Mouse (Mus musculus): ENCODE results near the gene Tefm.

DNA sequence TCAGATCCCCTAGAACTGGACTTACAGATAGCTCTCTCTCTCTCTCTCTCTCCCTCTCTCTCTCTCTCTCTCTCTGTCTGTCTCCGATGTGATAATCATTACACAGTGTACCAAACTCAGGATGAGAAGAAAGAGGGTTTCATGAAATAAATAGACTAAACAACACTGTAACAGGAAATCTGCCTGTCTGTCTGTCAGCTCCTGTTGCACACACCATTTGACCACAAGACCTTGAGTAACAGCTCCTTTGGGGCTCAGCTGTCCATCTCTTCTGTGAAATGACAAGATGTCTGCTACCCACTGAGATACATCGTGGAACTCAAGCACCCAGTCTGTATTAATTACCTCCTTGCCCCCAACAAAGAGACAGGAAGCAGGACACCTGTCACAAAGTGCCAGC is 9.6 kb upstream of the Tefm start:
- no peak for TF ChIP-seq GATA1 (IDR thresholded peaks at IDR 0.05; ENCODE audit: borderline replicate concordance, low read length)
- no peak for TF ChIP-seq FLI1 (IDR thresholded peaks at IDR 0.05; ENCODE audit: low read length)
